Mouse (Mus musculus) liver, postnatal 0 days (tissue): Measurements from ENCODE around the gene Rab11a.

Experiments used
- CTCF ChIP-seq: sonication (generic); IDR thresholded peaks from 2 replicates; pipeline ENCODE4 v1.5.1; 2016; ENCODE audit warnings: antibody characterized with exemption, low read depth
- EP300 ChIP-seq: IDR thresholded peaks from 2 replicates; pipeline ENCODE4 v1.6.1; 2016; ENCODE audit warnings: antibody characterized with exemption, low read depth, mild to moderate bottlenecking

DNA sequence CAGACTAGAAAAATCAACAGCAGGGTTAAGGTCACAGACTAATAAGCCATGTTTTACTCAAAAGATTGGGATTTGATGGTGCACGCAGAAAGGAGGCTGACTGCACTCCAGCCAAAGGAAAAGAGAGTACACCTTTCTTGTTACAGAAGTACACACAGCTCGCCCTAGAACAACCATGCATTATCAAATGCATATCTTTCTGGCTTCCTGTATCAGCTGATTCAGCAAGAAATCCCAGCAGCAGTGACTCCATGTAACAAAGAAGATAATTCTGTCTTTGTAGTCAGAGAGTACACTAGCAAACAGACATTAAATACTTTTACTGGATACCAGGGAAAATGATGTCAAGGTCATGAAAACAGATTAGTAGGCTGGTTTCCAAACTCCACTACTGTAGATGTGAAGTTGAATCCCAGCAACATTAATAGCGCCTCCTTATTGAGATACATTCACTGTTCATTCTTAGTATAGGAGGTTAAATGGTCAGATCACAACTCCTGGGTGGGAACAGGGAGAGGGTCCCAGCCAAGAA, 6.5 kb downstream of the Rab11a start:
- TF ChIP-seq CTCF, result no peak
- TF ChIP-seq EP300, result no peak
